Comparison of ENCODE assay signal across 9 mouse cellular contexts in the genomic region with DNA sequence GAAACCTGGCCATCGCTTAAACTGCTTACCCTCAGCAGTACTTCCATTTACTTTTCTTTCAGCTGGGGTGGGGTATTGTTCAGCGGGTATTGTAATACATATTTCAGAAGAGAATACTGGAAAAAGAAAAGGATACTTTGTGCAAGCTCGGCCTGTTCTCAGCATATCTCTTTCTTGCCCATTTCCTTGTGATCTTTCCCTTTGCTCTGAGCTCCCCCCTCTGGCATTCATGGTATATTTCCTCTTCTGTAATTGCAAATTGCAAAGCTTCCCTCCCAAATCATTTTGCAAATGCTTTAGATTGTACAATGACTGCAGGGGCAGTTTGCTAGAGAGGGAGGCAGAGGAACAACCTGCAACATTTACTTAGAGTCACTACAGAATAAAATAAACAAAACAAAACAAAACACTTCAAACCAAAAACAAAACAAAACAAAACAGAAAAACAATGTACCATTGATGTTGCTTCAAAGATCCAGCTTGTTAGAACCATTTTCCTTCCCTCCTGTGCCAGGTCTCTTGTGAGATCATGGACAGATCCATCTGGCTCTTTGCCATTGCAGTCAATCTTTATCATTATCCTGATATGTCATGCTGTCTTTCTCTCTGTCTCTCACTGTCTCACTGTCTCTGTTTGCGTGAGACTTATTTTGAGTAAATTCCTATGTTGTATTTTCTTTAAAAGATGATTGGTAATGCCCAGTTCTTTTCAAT.
A peak's percentile ranks its signal among the peaks of the same experiment; 100 is the strongest.
DNase-seq lines count a peak whose midpoint lies in the region; ATAC-seq and TF ChIP-seq lines count a peak whose summit lies in the region.
"Had no signal": no experiment of that assay in that cellular context is flagged by ENCODE, and none has a peak within 500 bp of the region (broad histone marks: within the 10 kb centered on the region; RNA-seq: fewer than 3 reads in every experiment).

No protein-coding gene starts in this region.

- H3K27ac ChIP-seq in heart, postnatal 0 days (ENCODE audit: low read depth): no peak overlapping the region
- H3K27ac ChIP-seq in heart, embryonic 10.5 days: no peak overlapping the region
- H3K27ac ChIP-seq in neural tube, embryonic 11.5 days (ENCODE audit: low read depth, low read length): no peak overlapping the region
- H3K27ac ChIP-seq: macrophage had no signal

- H3K4me2 ChIP-seq in heart, postnatal 0 days (ENCODE audit: low read depth, low read length): no peak overlapping the region
- H3K4me2 ChIP-seq in neural tube, embryonic 11.5 days (ENCODE audit: low read depth): no peak overlapping the region

- no peaks in the 10 kb centered on the region for H3K36me3 ChIP-seq in heart, postnatal 0 days (replicated peaks; ENCODE audit: control insufficient read depth, insufficient read depth, low read length)
- no peaks in the 10 kb centered on the region for H3K36me3 ChIP-seq in heart, embryonic 10.5 days
- no peaks in the 10 kb centered on the region for H3K36me3 ChIP-seq in neural tube, embryonic 11.5 days (ENCODE audit: control insufficient read depth, insufficient read depth, low read length)

- WGBS in heart, postnatal 0 days: 63% methylated on average over 4 of the region's 4 CpGs
- 74% methylated on average over 4 of the region's 4 CpGs for WGBS in heart, embryonic 10.5 days
- WGBS in neural tube, embryonic 11.5 days: 78% methylated on average over 4 of the region's 4 CpGs

- TF ChIP-seq EP300 in heart, postnatal 0 days (IDR thresholded peaks at IDR 0.05; ENCODE audit: low read depth): no peak

- peak; percentile 7 for DNase-seq in heart, postnatal 0 days (ENCODE audit: low spot score)
- DNase-seq in heart, embryonic 10.5 days (ENCODE audit: low spot score): no peak
- DNase-seq in neural tube, embryonic 11.5 days (ENCODE audit: low spot score): peak; percentile 14
- no peak for DNase-seq in neural tube, embryonic 10.5 days (ENCODE audit: extremely low spot score, low spot score)
- DNase-seq in cerebellum, postnatal 14 days: peak; percentile 20 to 41
- DNase-seq in telencephalon, adult 2 months (ENCODE audit: low read depth, low spot score): peak; percentile 55
- DNase-seq in spleen, postnatal 10 days (ENCODE audit: low spot score in 2 of 2): no peak
- DNase-seq: thymus, postnatal 25 days had no signal

- H3K4me3 ChIP-seq in heart, postnatal 0 days (ENCODE audit: low read depth, low read length): no peak overlapping the region
- H3K4me3 ChIP-seq in heart, embryonic 10.5 days: no peak overlapping the region
- H3K4me3 ChIP-seq in neural tube, embryonic 11.5 days (ENCODE audit: low read depth, low read length): no peak overlapping the region

- no peak overlapping the region for H3K9ac ChIP-seq in heart, postnatal 0 days (replicated peaks; ENCODE audit: low read depth, low read length)
- H3K9ac ChIP-seq in neural tube, embryonic 11.5 days (ENCODE audit: low read length): no peak overlapping the region

- TF ChIP-seq CTCF in heart, postnatal 0 days (IDR thresholded peaks at IDR 0.05; ENCODE audit: low read depth): peak; percentile 49

- H3K4me1 ChIP-seq in heart, postnatal 0 days (ENCODE audit: control insufficient read depth, insufficient read depth): no peaks in the 10 kb centered on the region; the same call in 1 of the 2 replicates
- no peaks in the 10 kb centered on the region for H3K4me1 ChIP-seq in heart, embryonic 10.5 days
- no peaks in the 10 kb centered on the region for H3K4me1 ChIP-seq in neural tube, embryonic 11.5 days (ENCODE audit: control insufficient read depth, insufficient read depth, low read length)

- H3K9me3 ChIP-seq in heart, postnatal 0 days (replicated peaks; ENCODE audit: control insufficient read depth, low read length): no peaks in the 10 kb centered on the region
- H3K9me3 ChIP-seq in heart, embryonic 10.5 days: no peaks in the 10 kb centered on the region
- no peaks in the 10 kb centered on the region for H3K9me3 ChIP-seq in neural tube, embryonic 11.5 days (ENCODE audit: control insufficient read depth, low read length)

- H3K27me3 ChIP-seq in heart, postnatal 0 days (ENCODE audit: control insufficient read depth, insufficient read depth, low read length): no peaks in the 10 kb centered on the region
- H3K27me3 ChIP-seq in heart, embryonic 10.5 days (ENCODE audit: insufficient read depth, poor library complexity, severe bottlenecking): no peaks in the 10 kb centered on the region
- no peaks in the 10 kb centered on the region for H3K27me3 ChIP-seq in neural tube, embryonic 11.5 days (ENCODE audit: control insufficient read depth, insufficient read depth, low read length)

- no peak for ATAC-seq in heart, postnatal 0 days (ENCODE audit: insufficient read depth, low read depth)
- no peak for ATAC-seq in neural tube, embryonic 11.5 days (ENCODE audit: insufficient read depth, low FRiP score, low TSS enrichment)

Comparison
In these comparisons a context has a peak if more than half of its experiments do, and no peak if none do; other contexts are left out.
1. DNase-seq: peak in heart, postnatal 0 days (single experiment), neural tube, embryonic 11.5 days (single experiment), cerebellum, postnatal 14 days (2 of 2) and telencephalon, adult 2 months (single experiment); none in heart, embryonic 10.5 days (single experiment), neural tube, embryonic 10.5 days (single experiment) and spleen, postnatal 10 days (0 of 2).